Mouse (Mus musculus) left cerebral cortex, adult 2 months (tissue): Measurements from ENCODE around the gene Slc15a1. TPM values are rescaled to one million over a fixed set of nuclear protein-coding genes. Genes with fewer than 3 reads are reported as not detected.

Experiments used
- DNase-seq, 2 experiments: peaks; one replicate each; pipeline ENCODE4 v3.0.0; 2021 to 2022; ENCODE audit warnings: low spot score in 2 of 2, mixed read lengths in 1 of 2; ENCODE audit errors: extremely low spot score in 1 of 2
- H3K27ac ChIP-seq: fragments of 200-600 bp; 2 replicates; pipeline ENCODE4 v1.8.1; 2022
- H3K4me3 ChIP-seq: fragments of 200-600 bp; 2 replicates; pipeline ENCODE4 v1.8.1; 2022
- CTCF ChIP-seq: fragments of 200-600 bp; IDR thresholded peaks from 2 replicates; pipeline ENCODE4 v1.8.1; 2022; ENCODE audit warnings: antibody characterized with exemption, mild to moderate bottlenecking, moderate library complexity
- intact Hi-C: fragments of 180-260 bp; cut with DNase I; formaldehyde crosslinking; loops from one replicate; pipeline ENCODE4 v1.15.1; 2025
- long read RNA-seq, 2 experiments: library from polyadenylated mRNA; stranded (forward); transcript quantifications; one replicate each; pipeline ENCODE4 v2.0.0; 2021; ENCODE audit warnings: borderline mapping rate in 2 of 2
- total RNA-seq, 2 experiments: library from RNA; stranded (reverse); gene quantifications; 2 replicates each; pipeline ENCODE4 v1.2.3; 2021

The Slc15a1 gene
- not detected for total RNA-seq
- long read RNA-seq, experiment 1: 0 reads
- long read RNA-seq, experiment 2: 0 reads

GRCm38 (mm10) chr14:121504781-121505484 lies at the start of gene Slc15a1:
TSS of gene Slc15a1 (minus strand) at chr14:121505252.
- DNase-seq: no peak
- intact Hi-C loops: no loop called here
- TF ChIP-seq CTCF: no peak
- Histone ChIP-seq H3K4me3 (no peak within 1 kb of the TSS), H3K27ac (no peak within 1 kb of the TSS)

- no peak overlapping the region for H3K4me3 ChIP-seq
- intact Hi-C loops: no loop called here
- no peak for TF ChIP-seq CTCF
Measured at GRCm38 (mm10) chr14:121553785-121554184, 48.7 kb upstream of the Slc15a1 start.

GRCm38 (mm10) chr14:121552586-121552985 lies 47.5 kb upstream of the Slc15a1 start:
- DNase-seq: no peak
- no peak for TF ChIP-seq CTCF
- intact Hi-C loops: no loop called here
- Histone ChIP-seq H3K4me3 (no peak overlapping the region), H3K27ac (no peak overlapping the region)

More at GRCm38 (mm10) chr14:121553785-121554184, 48.7 kb upstream of the Slc15a1 start:
- no peak for DNase-seq
- no peak overlapping the region for H3K27ac ChIP-seq

- no peak overlapping the region for H3K27ac ChIP-seq
- intact Hi-C loops: no loop called here
- no peak for TF ChIP-seq CTCF
- H3K4me3 ChIP-seq: no peak overlapping the region
- no peak for DNase-seq
Measured at GRCm38 (mm10) chr14:121549834-121550233, 44.8 kb upstream of the Slc15a1 start.

GRCm38 (mm10) chr14:121547745-121548144 lies 42.7 kb upstream of the Slc15a1 start:
- DNase-seq: no peak
- intact Hi-C loops: no loop called here
- no peak overlapping the region for H3K27ac ChIP-seq
- no peak for TF ChIP-seq CTCF
- no peak overlapping the region for H3K4me3 ChIP-seq

- no peak for DNase-seq
- intact Hi-C loops: no loop called here
- no peak overlapping the region for H3K27ac ChIP-seq
- no peak overlapping the region for H3K4me3 ChIP-seq
- TF ChIP-seq CTCF: no peak
Measured at GRCm38 (mm10) chr14:121546621-121547020, 41.6 kb upstream of the Slc15a1 start.

GRCm38 (mm10) chr14:121545551-121546331 lies 40.7 kb upstream of the Slc15a1 start:
- intact Hi-C loops: no loop called here
- DNase-seq: no peak
- TF ChIP-seq CTCF: no peak
- H3K27ac ChIP-seq: no peak overlapping the region
- no peak overlapping the region for H3K4me3 ChIP-seq

GRCm38 (mm10) chr14:121541262-121541661 lies 36.2 kb upstream of the Slc15a1 start:
- DNase-seq: no peak
- no peak overlapping the region for H3K4me3 ChIP-seq
- no peak overlapping the region for H3K27ac ChIP-seq
- intact Hi-C loops: no loop called here
- TF ChIP-seq CTCF: no peak

- no peak for DNase-seq
- Histone ChIP-seq H3K27ac (no peak overlapping the region), H3K4me3 (no peak overlapping the region)
- intact Hi-C loops: no loop called here
- TF ChIP-seq CTCF: no peak
Measured at GRCm38 (mm10) chr14:121534501-121534900, 29.4 kb upstream of the Slc15a1 start.

GRCm38 (mm10) chr14:121530853-121531252 lies 25.8 kb upstream of the Slc15a1 start:
- DNase-seq: no peak
- TF ChIP-seq CTCF: no peak
- Histone ChIP-seq H3K27ac (no peak overlapping the region), H3K4me3 (no peak overlapping the region)
- intact Hi-C loops: no loop called here

GRCm38 (mm10) chr14:121527883-121528282 lies 22.8 kb upstream of the Slc15a1 start:
- intact Hi-C loops: no loop called here
- no peak for TF ChIP-seq CTCF

GRCm38 (mm10) chr14:121527201-121527600 lies 22.1 kb upstream of the Slc15a1 start:
- no peak for TF ChIP-seq CTCF
- no peak overlapping the region for H3K4me3 ChIP-seq
- no peak for DNase-seq
- no peak overlapping the region for H3K27ac ChIP-seq
- intact Hi-C loops: no loop called here

More at GRCm38 (mm10) chr14:121527883-121528282, 22.8 kb upstream of the Slc15a1 start:
- Histone ChIP-seq H3K27ac (no peak overlapping the region), H3K4me3 (no peak overlapping the region)
- no peak for DNase-seq
